ENCODE assay signal across 12 mouse cellular contexts in the genomic region with DNA sequence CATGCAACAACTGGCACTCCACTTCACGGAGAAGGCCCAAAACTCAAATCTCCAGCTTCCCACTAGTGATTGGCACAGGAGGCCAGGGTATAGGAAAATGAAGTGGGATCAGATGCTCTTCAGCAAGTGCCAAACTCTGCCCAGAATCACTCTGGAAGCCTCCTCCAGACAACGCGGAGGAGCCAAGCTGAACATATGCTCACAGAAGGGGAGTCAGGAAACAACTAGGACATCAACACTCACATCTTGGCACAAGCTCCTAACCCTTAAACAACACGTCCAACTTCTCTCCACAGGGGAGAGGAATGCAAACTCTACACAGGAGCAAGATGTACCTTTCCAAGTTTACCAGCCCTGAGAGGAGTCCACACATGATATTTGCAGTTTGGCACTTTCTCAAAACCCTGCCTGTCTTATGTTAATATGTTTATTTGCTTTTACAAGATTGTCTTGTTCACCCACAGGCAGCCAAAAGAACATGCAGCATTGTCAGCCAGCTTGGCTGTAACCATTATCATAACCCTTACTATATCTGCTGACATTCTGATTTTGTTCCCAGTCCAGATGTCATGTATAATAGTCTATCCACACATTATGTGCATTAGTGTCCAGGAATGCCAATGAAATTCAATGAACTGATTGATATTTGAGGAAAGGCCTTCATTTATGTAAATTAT.
A peak's percentile ranks its signal among the peaks of the same experiment; 100 is the strongest.
DNase-seq lines count a peak whose midpoint lies in the region; ATAC-seq lines count a peak whose summit lies in the region.
"Had no signal": no experiment of that assay in that cellular context is flagged by ENCODE, and none has a peak within 500 bp of the region (broad histone marks: within the 10 kb centered on the region; RNA-seq: fewer than 3 reads in every experiment).

No protein-coding gene starts in this region.

- H3K4me2 ChIP-seq in forebrain, embryonic 15.5 days (replicated peaks): no peak overlapping the region
- H3K4me2 ChIP-seq in forebrain, embryonic 11.5 days (ENCODE audit: low read depth, low read length, severe bottlenecking): no peak overlapping the region
- H3K4me2 ChIP-seq: heart, embryonic 15.5 days; liver, embryonic 13.5 days had no signal

- H3K9me3 ChIP-seq in forebrain, embryonic 15.5 days: no peaks in the 10 kb centered on the region
- H3K9me3 ChIP-seq in forebrain, embryonic 11.5 days (ENCODE audit: control insufficient read depth, low read length): no peaks in the 10 kb centered on the region
- no peaks in the 10 kb centered on the region for H3K9me3 ChIP-seq in midbrain, embryonic 10.5 days (replicated peaks)
- H3K9me3 ChIP-seq: heart, embryonic 15.5 days; liver, embryonic 13.5 days had no signal

- H3K4me1 ChIP-seq in forebrain, embryonic 15.5 days: no peaks in the 10 kb centered on the region
- H3K4me1 ChIP-seq in forebrain, embryonic 11.5 days (replicated peaks; ENCODE audit: control insufficient read depth, insufficient read depth, low read length): no peaks in the 10 kb centered on the region
- no peaks in the 10 kb centered on the region for H3K4me1 ChIP-seq in midbrain, embryonic 10.5 days
- H3K4me1 ChIP-seq: heart, embryonic 15.5 days; liver, embryonic 13.5 days had no signal

- H3K27me3 ChIP-seq in forebrain, embryonic 15.5 days: no peaks in the 10 kb centered on the region
- H3K27me3 ChIP-seq in forebrain, embryonic 11.5 days (ENCODE audit: control insufficient read depth, insufficient read depth, low read length): no peaks in the 10 kb centered on the region
- no peaks in the 10 kb centered on the region for H3K27me3 ChIP-seq in midbrain, embryonic 10.5 days (ENCODE audit: low read depth, poor library complexity, severe bottlenecking)
- H3K27me3 ChIP-seq: heart, embryonic 15.5 days; liver, embryonic 13.5 days had no signal

- no peak for DNase-seq in forebrain, embryonic 11.5 days (ENCODE audit: low spot score)
- DNase-seq in cerebellum, adult 9-11 months: peak; percentile 87
- DNase-seq in layer of hippocampus, adult 8-10 months (ENCODE audit: low spot score in 2 of 2): peak; percentile 61 to 63
- peak; percentile 61 to 69 for DNase-seq in right cerebral cortex, adult 2 months (ENCODE audit: low spot score in 2 of 2)
- no peak for DNase-seq in midbrain, embryonic 10.5 days (ENCODE audit: low spot score)
- no peak for DNase-seq in kidney, postnatal 25 days
- DNase-seq in urinary bladder, postnatal 36 days (ENCODE audit: low spot score in 2 of 2): no peak
- DNase-seq: adrenal gland, postnatal 10 days; gastrocnemius, adult 2 months; liver, embryonic 13.5 days had no signal

- H3K9ac ChIP-seq in forebrain, embryonic 15.5 days (replicated peaks): no peak overlapping the region
- H3K9ac ChIP-seq in forebrain, embryonic 11.5 days (ENCODE audit: low read length): no peak overlapping the region
- H3K9ac ChIP-seq: heart, embryonic 15.5 days; liver, embryonic 13.5 days had no signal

- H3K27ac ChIP-seq in forebrain, embryonic 15.5 days (replicated peaks): no peak overlapping the region
- H3K27ac ChIP-seq in forebrain, embryonic 11.5 days (ENCODE audit: low read depth, low read length): no peak overlapping the region
- no peak overlapping the region for H3K27ac ChIP-seq in midbrain, embryonic 10.5 days (replicated peaks)
- H3K27ac ChIP-seq: gastrocnemius, adult 2 months; heart, embryonic 15.5 days; liver, embryonic 13.5 days had no signal

- 58% methylated on average over 4 of the region's 4 CpGs for WGBS in forebrain, embryonic 15.5 days
- WGBS in forebrain, embryonic 11.5 days: 87% methylated on average over 4 of the region's 4 CpGs
- 90% methylated on average over 4 of the region's 4 CpGs for WGBS in midbrain, embryonic 10.5 days

- ATAC-seq in forebrain, embryonic 15.5 days (replicated peaks): peak; percentile 89
- ATAC-seq in forebrain, embryonic 11.5 days (replicated peaks; ENCODE audit: low FRiP score): no peak

- H3K36me3 ChIP-seq in forebrain, embryonic 15.5 days: no peaks in the 10 kb centered on the region
- H3K36me3 ChIP-seq in forebrain, embryonic 11.5 days (ENCODE audit: control insufficient read depth, insufficient read depth, low read length): no peaks in the 10 kb centered on the region
- no peaks in the 10 kb centered on the region for H3K36me3 ChIP-seq in midbrain, embryonic 10.5 days
- H3K36me3 ChIP-seq: heart, embryonic 15.5 days; liver, embryonic 13.5 days had no signal

- no peak overlapping the region for H3K4me3 ChIP-seq in forebrain, embryonic 15.5 days
- no peak overlapping the region for H3K4me3 ChIP-seq in forebrain, embryonic 11.5 days (ENCODE audit: low read depth, low read length)
- H3K4me3 ChIP-seq in midbrain, embryonic 10.5 days: no peak overlapping the region
- H3K4me3 ChIP-seq: gastrocnemius, adult 2 months; heart, embryonic 15.5 days; liver, embryonic 13.5 days had no signal

Comparison
In these comparisons a context has a peak if more than half of its experiments do, and no peak if none do; other contexts are left out.
1. DNase-seq: peak in cerebellum, adult 9-11 months (single experiment), layer of hippocampus, adult 8-10 months (2 of 2) and right cerebral cortex, adult 2 months (2 of 2); none in forebrain, embryonic 11.5 days (single experiment), midbrain, embryonic 10.5 days (single experiment), kidney, postnatal 25 days (0 of 2) and urinary bladder, postnatal 36 days (0 of 2).